Mouse (Mus musculus): ENCODE results near the gene Hdlbp. TPM values are rescaled to one million over a fixed set of nuclear protein-coding genes. Genes with fewer than 3 reads are reported as not detected.
A peak's percentile ranks its signal among the peaks of the same experiment; 100 is the strongest.

Gene Hdlbp
- polyA plus RNA-seq, 1 experiment from 2014 or later, result 89.2 TPM

DNA sequence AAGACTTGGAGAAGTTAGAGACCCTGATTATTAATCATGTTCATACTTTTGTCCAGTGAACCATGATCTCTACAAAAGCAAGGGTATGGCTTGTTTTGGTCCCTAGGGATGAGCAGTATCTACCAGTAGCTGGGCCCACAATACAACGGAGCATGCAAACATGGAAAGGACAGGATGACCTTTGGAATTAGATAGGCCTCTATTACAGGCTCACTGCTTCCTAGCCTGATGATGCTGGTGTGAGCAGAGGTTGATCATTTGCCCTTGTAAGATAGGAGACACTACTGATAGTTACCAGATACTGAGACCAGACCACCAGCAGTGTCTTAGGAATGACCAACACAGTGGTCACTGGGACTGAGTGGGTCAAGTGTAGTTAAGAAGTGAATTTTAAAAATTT lies 39.3 kb downstream of the Hdlbp start:
- ATAC-seq (ENCODE audit: low FRiP score, low read depth), result no peak
- 100% methylated on average over 1 of the region's 1 CpGs for WGBS
- no peak overlapping the region for H3K9ac ChIP-seq
- no peaks in the 10 kb centered on the region for H3K27me3 ChIP-seq (replicated peaks)
- H3K4me1 ChIP-seq, result peaks cover 4% of the 10 kb centered on the region; the same call in 1 of the 2 replicates
- no peaks in the 10 kb centered on the region for H3K9me3 ChIP-seq
- no peak overlapping the region for H3K27ac ChIP-seq
- peaks cover 33% of the 10 kb centered on the region for H3K36me3 ChIP-seq
- H3K4me3 ChIP-seq, result no peak overlapping the region
- no peak overlapping the region for H3K4me2 ChIP-seq (replicated peaks)

DNA sequence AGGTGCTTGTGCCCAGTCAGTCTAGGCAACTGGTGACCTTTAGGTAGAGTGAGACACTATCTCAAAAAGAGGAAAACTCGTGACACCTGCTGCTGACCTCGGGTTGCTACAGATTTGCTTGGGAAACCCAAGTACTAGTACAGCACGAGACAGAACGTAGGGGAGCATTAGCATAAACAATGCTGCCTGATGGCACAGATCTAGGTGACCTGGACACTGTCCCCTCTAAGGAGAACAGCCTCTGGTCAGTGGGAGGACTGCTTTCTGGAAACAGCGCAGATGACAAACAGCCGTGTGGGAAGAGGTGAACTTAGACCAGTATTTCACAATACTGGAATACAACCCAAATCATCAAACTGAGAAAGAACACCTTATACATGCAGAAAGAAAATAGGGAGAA lies 46.5 kb downstream of the Hdlbp start:
- Histone ChIP-seq H3K4me1 (no peaks in the 10 kb centered on the region), H3K4me3 (no peak overlapping the region), H3K27me3 (replicated peaks) (no peaks in the 10 kb centered on the region), H3K4me2 (replicated peaks) (no peak overlapping the region), H3K9ac (no peak overlapping the region), H3K36me3 (peaks cover 51% of the 10 kb centered on the region), H3K9me3 (no peaks in the 10 kb centered on the region), H3K27ac (no peak overlapping the region)
- no peak for ATAC-seq (ENCODE audit: low FRiP score, low read depth)
- WGBS, result 90% methylated on average over 6 of the region's 6 CpGs

DNA sequence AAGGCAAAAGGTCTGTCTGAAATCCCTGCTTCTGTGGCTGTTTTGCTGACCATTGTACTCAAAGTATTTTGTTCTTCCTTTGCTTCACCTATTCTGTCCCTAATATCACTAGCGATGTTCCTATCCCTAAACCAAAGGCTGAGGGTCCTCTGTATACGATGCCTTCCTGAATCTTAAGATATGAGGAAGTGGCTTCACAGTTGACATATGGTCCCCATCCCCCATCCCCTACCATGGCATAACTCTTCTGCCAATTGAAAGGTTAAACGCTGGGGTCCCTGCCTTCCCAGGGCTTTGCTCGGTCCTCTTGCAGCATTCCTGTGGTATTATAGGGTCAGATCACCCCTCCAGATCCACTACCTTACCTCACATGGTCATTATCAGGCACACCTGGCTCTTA lies 75.2 kb downstream of the Hdlbp start:
- Histone ChIP-seq H3K36me3 (peaks cover 26% of the 10 kb centered on the region), H3K27ac (no peak overlapping the region), H3K27me3 (replicated peaks) (peaks cover 11% of the 10 kb centered on the region), H3K4me1 (0 out of 2 replicates have a peak, but pooled peaks cover 5% of the 10 kb centered on the region), H3K4me3 (no peak overlapping the region), H3K9me3 (no peaks in the 10 kb centered on the region), H3K4me2 (replicated peaks) (no peak overlapping the region), H3K9ac (no peak overlapping the region)
- ATAC-seq (ENCODE audit: low FRiP score, low read depth), result no peak
- 83% methylated on average over 4 of the region's 4 CpGs for WGBS

DNA sequence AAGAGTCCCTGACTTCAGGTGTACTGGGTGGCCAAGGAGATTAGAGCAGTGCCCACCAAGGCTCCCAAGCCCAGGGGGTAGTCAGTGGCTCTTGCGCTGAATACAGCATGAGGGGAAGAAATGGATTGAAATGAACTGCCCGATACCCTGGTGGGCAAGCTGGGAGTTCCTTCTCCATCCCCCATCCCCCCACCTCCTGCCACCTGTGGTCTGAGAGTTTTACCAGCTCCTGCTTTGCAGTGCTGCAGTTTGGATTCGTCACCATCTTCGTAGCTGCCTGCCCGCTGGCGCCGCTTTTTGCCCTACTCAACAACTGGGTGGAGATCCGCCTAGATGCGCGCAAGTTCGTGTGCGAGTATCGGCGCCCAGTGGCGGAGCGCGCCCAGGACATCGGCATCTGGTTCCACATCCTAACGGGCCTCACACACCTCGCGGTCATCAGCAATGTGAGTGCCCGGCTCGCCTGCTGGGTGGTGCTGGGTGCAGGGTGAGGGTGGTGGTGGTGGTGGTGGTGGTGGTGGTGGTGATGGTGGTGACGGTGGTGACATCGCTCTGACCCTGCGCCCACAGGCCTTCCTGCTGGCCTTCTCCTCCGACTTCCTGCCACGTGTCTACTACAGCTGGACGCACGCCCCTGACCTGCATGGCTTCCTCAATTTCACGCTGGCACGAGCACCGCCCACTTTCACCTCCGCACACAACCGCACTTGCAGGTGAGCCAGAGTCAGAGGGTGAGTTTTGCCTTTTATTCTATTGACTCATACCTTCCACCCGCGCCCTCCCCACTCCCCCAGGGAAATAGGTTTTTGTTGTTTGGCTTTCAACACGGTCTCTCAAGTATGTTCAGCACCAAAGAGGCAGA lies 77.2 kb downstream of the Hdlbp start:
- Histone ChIP-seq H3K9ac (no peak overlapping the region), H3K4me2 (replicated peaks) (peak overlapping the region; percentile 47), H3K27me3 (replicated peaks) (peaks cover 11% of the 10 kb centered on the region), H3K27ac (no peak overlapping the region), H3K9me3 (no peaks in the 10 kb centered on the region), H3K36me3 (peaks cover 6% of the 10 kb centered on the region; the same call in 1 of the 2 replicates), H3K4me3 (0 out of 2 replicates have a peak overlapping the region, but pooled peaks have one; percentile 4), H3K4me1 (0 out of 2 replicates have a peak, but pooled peaks cover 5% of the 10 kb centered on the region)
- 26% methylated on average over 38 of the region's 38 CpGs for WGBS
- ATAC-seq (ENCODE audit: low FRiP score, low read depth), result no peak

DNA sequence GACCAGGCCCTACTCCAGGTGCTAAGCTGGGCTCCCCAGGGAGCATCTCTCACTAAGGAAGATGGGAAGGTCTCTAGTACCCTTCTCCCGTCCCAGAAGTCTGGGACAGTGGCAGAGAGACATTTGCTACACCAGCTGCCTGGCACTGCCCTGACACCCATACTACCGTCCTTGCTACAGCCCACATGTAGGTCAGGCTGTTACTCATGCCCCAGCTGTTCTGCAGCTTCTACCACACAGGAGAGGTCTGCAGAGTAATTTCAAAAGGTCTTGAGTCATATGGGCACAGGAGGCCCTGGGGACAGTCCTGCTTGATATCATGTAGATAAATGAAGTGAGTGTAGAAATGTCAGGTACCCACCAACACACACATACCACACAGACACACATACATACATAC lies 89.7 kb downstream of the Hdlbp start:
- Histone ChIP-seq H3K9ac (no peak overlapping the region), H3K27me3 (replicated peaks) (no peaks in the 10 kb centered on the region), H3K36me3 (no peaks in the 10 kb centered on the region), H3K9me3 (no peaks in the 10 kb centered on the region), H3K4me2 (replicated peaks) (no peak overlapping the region), H3K27ac (no peak overlapping the region), H3K4me3 (no peak overlapping the region), H3K4me1 (no peaks in the 10 kb centered on the region)
- no peak for ATAC-seq (ENCODE audit: low FRiP score, low read depth)
- 81% methylated on average over 2 of the region's 2 CpGs for WGBS

DNA sequence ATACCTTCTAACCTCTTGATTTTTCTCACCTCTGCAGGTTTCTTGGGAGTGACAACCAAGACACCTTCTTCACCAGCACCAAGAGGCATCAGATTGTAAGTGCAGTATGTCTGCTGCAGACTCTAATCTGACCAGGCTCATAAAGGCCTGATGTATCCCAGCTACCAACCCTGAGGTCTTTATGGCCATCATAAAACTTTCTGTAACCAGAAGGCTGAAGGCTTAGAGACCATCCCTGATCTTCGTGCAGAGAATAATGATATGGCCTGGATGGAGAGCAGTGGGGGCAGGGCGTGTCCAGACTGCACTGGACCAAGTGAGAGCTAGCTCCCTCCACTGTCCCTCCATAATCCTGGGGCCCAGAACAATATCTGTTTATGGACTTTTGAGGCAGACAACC lies 91.4 kb downstream of the Hdlbp start:
- Histone ChIP-seq H3K4me3 (no peak overlapping the region), H3K4me1 (no peaks in the 10 kb centered on the region), H3K9me3 (no peaks in the 10 kb centered on the region), H3K27me3 (replicated peaks) (no peaks in the 10 kb centered on the region), H3K9ac (no peak overlapping the region), H3K27ac (no peak overlapping the region), H3K36me3 (no peaks in the 10 kb centered on the region), H3K4me2 (replicated peaks) (no peak overlapping the region)
- no peak for ATAC-seq (ENCODE audit: low FRiP score, low read depth)
- 43% methylated on average over 2 of the region's 2 CpGs for WGBS

DNA sequence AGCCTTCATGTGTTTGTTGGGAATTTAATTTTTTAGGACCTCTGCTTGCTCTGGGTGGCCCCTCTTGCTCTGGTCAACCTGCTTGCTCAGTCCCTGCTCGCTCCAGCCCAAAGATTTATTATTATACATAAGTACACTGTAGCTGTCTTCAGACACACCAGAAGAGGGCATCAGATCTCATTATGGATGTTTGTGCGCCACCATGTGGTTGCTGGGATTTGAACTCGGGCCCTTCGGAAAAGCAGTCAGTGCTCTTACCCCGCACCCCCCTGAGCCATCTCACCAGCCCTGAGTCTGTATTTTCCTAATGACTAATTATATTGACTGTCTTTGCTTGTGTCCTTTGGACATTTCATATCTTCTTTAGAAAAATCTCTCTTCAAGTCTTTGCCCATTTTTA lies 99.5 kb downstream of the Hdlbp start:
- ATAC-seq (ENCODE audit: low FRiP score, low read depth), result no peak
- H3K27ac ChIP-seq, result no peak overlapping the region
- no peak overlapping the region for H3K4me2 ChIP-seq (replicated peaks)
- no peaks in the 10 kb centered on the region for H3K27me3 ChIP-seq (replicated peaks)
- H3K36me3 ChIP-seq, result no peaks in the 10 kb centered on the region
- no peaks in the 10 kb centered on the region for H3K4me1 ChIP-seq
- H3K9ac ChIP-seq, result no peak overlapping the region
- H3K4me3 ChIP-seq, result no peak overlapping the region
- WGBS, result 83% methylated on average over 5 of the region's 5 CpGs
- no peaks in the 10 kb centered on the region for H3K9me3 ChIP-seq

DNA sequence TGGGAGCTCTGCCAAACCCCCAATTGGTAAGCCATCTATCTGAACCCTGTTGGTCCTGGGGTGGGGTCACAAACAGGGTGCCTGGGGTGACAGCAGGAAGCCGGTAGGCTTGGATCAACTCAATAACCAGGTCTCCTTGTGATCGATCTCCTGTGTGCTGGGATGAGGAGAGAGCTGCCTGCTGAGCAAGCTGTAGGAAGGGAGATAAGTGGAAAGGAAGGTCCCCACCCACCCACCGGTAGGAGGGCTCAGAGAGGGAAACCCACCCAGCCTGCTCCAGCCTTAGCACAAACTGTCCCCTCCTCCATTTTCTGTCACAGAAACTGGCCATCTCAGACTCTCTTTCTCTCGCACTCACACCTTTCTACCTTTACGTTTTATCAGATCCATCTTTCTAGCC lies 101.3 kb downstream of the Hdlbp start:
- Histone ChIP-seq H3K36me3 (no peaks in the 10 kb centered on the region), H3K4me2 (replicated peaks) (no peak overlapping the region), H3K27ac (no peak overlapping the region), H3K27me3 (replicated peaks) (no peaks in the 10 kb centered on the region), H3K9me3 (no peaks in the 10 kb centered on the region), H3K4me1 (no peaks in the 10 kb centered on the region), H3K9ac (no peak overlapping the region), H3K4me3 (no peak overlapping the region)
- ATAC-seq (ENCODE audit: low FRiP score, low read depth), result no peak
- WGBS, result 77% methylated on average over 5 of the region's 5 CpGs

DNA sequence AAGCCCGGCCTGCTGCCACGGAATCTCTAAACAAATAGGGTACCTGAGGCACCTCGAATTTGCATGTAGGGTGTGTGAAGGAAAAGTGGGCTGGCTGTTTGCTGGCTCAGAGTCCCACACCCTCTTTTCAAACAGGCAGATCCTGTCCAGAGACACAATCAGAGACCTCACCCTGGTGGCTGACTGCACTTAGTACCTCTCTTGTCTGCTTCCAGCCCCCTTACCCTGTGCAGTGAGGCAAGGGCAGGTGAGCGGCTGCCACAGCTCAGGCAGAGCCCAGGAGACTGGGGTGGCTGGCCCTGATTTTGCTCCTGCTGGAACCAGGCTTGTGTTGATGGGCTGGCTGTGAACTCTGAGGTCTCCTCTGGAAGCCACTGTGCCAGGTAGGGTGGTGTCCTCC lies 105.0 kb downstream of the Hdlbp start, which contains the start of gene Ano7:
TSS of gene Ano7 (plus strand) at position 266 of the 400 bp plus-strand sequence.
- WGBS, result 78% methylated on average over 4 of the region's 4 CpGs
- ATAC-seq (ENCODE audit: low FRiP score, low read depth), result no peak
- Histone ChIP-seq H3K27me3 (replicated peaks) (no peaks in the 10 kb centered on the region), H3K36me3 (no peaks in the 10 kb centered on the region; the same call in 1 of the 2 replicates), H3K9me3 (no peaks in the 10 kb centered on the region), H3K4me1 (no peaks in the 10 kb centered on the region), H3K4me3 (no peak within 1 kb of the TSS), H3K9ac (no peak within 1 kb of the TSS), H3K27ac (no peak within 1 kb of the TSS), H3K4me2 (replicated peaks) (no peak within 1 kb of the TSS)

DNA sequence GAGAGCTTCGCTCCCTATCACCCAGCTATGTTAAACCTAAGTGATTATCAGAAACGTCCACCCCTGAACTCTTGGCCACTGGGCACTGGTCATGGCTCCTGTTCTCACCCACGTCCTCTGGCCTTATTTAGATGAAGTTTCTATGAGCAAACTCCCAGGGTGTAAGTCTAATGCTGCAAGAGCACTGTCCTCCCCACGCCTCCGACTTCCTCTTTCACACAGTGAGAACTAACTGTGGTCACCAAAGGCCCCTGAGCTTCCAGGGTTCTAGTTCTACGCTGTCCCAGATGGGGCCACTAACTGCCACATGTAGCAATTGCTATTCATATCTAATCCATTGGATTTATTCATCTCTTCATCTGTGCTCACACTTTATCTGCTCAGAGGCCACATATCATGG lies 113.0 kb downstream of the Hdlbp start:
- no peak overlapping the region for H3K27ac ChIP-seq
- no peaks in the 10 kb centered on the region for H3K27me3 ChIP-seq (replicated peaks)
- no peak overlapping the region for H3K4me3 ChIP-seq
- 94% methylated on average over 6 of the region's 6 CpGs for WGBS
- H3K36me3 ChIP-seq, result peaks cover 62% of the 10 kb centered on the region
- no peak overlapping the region for H3K9ac ChIP-seq
- H3K9me3 ChIP-seq, result no peaks in the 10 kb centered on the region
- ATAC-seq (ENCODE audit: low FRiP score, low read depth), result no peak
- no peak overlapping the region for H3K4me2 ChIP-seq (replicated peaks)
- no peaks in the 10 kb centered on the region for H3K4me1 ChIP-seq

DNA sequence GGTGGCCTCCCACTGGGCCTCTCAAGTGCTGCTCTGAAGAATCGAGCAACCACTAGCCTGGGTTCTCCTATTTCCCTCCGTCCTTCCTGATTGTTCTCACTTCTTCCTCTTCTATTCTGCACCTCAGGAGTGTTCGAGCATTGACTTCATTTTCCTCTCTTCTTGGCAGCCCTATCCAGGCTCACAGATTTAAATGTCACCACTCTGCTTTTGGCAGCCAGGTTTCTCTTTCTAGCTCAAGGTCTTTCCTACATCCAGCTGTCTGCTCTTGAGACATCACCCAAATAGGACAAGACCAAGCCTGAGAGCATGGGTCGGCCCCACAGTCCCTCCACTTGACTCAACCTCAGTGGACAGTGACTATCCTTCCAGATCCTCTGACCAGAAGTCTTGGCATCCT lies 116.0 kb downstream of the Hdlbp start:
- peaks cover 80% of the 10 kb centered on the region for H3K36me3 ChIP-seq
- WGBS, result 93% methylated on average over 4 of the region's 4 CpGs

More for the DNA sequence above, 116.0 kb downstream of the Hdlbp start:
- Histone ChIP-seq H3K27ac (no peak overlapping the region), H3K9ac (no peak overlapping the region), H3K4me3 (no peak overlapping the region), H3K4me2 (replicated peaks) (no peak overlapping the region), H3K4me1 (no peaks in the 10 kb centered on the region), H3K27me3 (replicated peaks) (no peaks in the 10 kb centered on the region), H3K9me3 (no peaks in the 10 kb centered on the region)
- ATAC-seq (ENCODE audit: low FRiP score, low read depth), result no peak

Measured in neural tube, embryonic 12.5 days (tissue).